Mouse (Mus musculus): ENCODE data around the gene Polk. TPM values are rescaled to one million over a fixed set of nuclear protein-coding genes. Genes with fewer than 3 reads are reported as not detected.

The Polk gene
- 7.5 and 9.1 TPM in 2 replicates for polyA plus RNA-seq (2014; fragmentation: Nextera tagmentation; extraction: Ambion mirVana)

DNA sequence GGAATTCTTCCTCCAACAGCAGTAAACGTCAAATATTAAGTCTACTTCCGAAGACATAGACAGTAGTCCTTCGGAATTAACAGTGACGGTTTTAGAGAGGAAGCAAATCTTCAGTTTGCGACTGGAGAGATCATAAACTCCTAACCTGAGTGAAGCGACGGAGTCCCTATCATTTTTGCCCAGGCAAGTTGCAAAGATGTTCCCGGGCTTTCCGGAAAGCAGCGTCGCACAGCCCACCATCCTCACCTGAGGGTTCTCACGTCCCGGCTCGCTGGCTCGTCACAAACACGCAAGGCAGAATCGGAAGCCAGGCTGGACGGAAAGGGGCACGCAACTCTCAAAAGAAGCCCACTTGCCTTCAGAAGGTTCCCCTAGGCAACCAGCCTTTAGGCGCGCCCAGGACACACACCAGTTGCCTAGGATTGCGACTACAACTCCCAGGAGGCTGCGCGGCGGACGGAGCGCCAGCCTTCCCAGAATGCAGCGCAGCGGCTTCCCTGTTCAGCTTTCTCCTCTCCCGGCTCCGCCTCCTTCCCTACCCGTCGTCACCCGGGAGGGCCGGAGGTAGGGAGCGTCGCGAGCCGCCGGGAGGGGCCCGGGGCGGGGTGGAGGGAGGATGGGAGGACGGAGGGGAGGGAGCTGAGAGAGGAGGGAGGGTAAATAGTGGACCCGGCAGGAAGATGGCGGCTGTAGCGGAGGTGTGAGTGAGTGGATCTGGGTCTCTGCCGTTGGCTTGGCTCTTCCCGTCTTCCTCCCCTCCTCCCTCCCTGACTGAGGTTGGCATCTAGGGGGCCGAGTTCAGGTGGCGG is at the start of gene Polk, which contains the start of gene Col4a3bp:
Gene Polk (minus strand): TSS at position 499 of the 809 bp plus-strand sequence.
Gene Col4a3bp (plus strand): TSS at position 538 of the 809 bp plus-strand sequence.
- under 1% methylated on average over 47 of the region's 50 CpGs for WGBS
- no peaks in the 10 kb centered on the region for H3K4me1 ChIP-seq (ENCODE audit: control insufficient read depth, insufficient read depth, low read length)
- H3K4me3 ChIP-seq (ENCODE audit: low read depth, low read length): peak within 1 kb of the TSS; percentile 93
- no peaks in the 10 kb centered on the region for H3K27me3 ChIP-seq (ENCODE audit: control insufficient read depth, insufficient read depth, low read length)
- no peaks in the 10 kb centered on the region for H3K9me3 ChIP-seq (replicated peaks; ENCODE audit: control insufficient read depth, low read length)
- H3K9ac ChIP-seq (replicated peaks; ENCODE audit: low read length): peak within 1 kb of the TSS; percentile 92
- DNase-seq (ENCODE audit: low spot score) (peak; percentile 98), ATAC-seq (replicated peaks; ENCODE audit: insufficient number of reproducible peaks, low FRiP score, low TSS enrichment, low read depth) (peak; percentile 99)
- no peaks in the 10 kb centered on the region for H3K36me3 ChIP-seq (replicated peaks; ENCODE audit: control insufficient read depth, insufficient read depth, low read depth, low read length)
- peak within 1 kb of the TSS; percentile 82 for H3K27ac ChIP-seq (replicated peaks; ENCODE audit: low read depth, low read length)
- H3K4me2 ChIP-seq (ENCODE audit: low read depth, low read length): peak within 1 kb of the TSS; percentile 77

DNA sequence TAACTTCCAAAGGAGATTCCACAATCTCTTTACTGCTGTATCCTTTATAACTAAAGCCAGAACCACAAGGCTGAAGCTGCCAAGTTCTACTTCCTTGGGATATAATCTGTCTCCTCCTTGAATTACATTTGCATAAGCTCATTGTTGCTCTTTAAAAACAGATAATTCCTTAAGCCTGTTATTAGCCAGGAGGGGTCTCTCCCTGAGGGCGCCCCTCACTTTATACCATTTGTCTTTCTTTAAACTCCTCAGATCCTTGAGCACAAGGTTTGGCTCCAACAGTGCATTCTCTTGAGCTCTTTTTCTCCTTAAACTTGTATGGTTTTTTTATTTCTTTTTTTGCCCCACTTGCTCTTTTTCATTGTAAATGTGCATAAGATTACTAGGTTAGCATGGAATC is 46.3 kb upstream of the Polk start:
- Histone ChIP-seq H3K4me2 (ENCODE audit: low read depth, low read length) (no peak overlapping the region), H3K9me3 (replicated peaks; ENCODE audit: control insufficient read depth, low read length) (no peaks in the 10 kb centered on the region), H3K36me3 (replicated peaks; ENCODE audit: control insufficient read depth, insufficient read depth, low read depth, low read length) (no peaks in the 10 kb centered on the region), H3K4me1 (ENCODE audit: control insufficient read depth, insufficient read depth, low read length) (no peaks in the 10 kb centered on the region), H3K4me3 (ENCODE audit: low read depth, low read length) (no peak overlapping the region), H3K9ac (replicated peaks; ENCODE audit: low read length) (no peak overlapping the region), H3K27ac (replicated peaks; ENCODE audit: low read depth, low read length) (no peak overlapping the region), H3K27me3 (ENCODE audit: control insufficient read depth, insufficient read depth, low read length) (no peaks in the 10 kb centered on the region)
- DNase-seq (ENCODE audit: low spot score) (no peak), ATAC-seq (replicated peaks; ENCODE audit: insufficient number of reproducible peaks, low FRiP score, low TSS enrichment, low read depth) (no peak)
- WGBS: 85% methylated on average over 1 of the region's 1 CpGs

- no peak for ATAC-seq (replicated peaks; ENCODE audit: insufficient number of reproducible peaks, low FRiP score, low TSS enrichment, low read depth)
- no peaks in the 10 kb centered on the region for H3K9me3 ChIP-seq (replicated peaks; ENCODE audit: control insufficient read depth, low read length)
- H3K4me1 ChIP-seq (ENCODE audit: control insufficient read depth, insufficient read depth, low read length): no peaks in the 10 kb centered on the region
- no peak overlapping the region for H3K27ac ChIP-seq (replicated peaks; ENCODE audit: low read depth, low read length)
- H3K4me2 ChIP-seq (ENCODE audit: low read depth, low read length): no peak overlapping the region
- no peaks in the 10 kb centered on the region for H3K36me3 ChIP-seq (replicated peaks; ENCODE audit: control insufficient read depth, insufficient read depth, low read depth, low read length)
- no peak overlapping the region for H3K9ac ChIP-seq (replicated peaks; ENCODE audit: low read length)
- WGBS: 92% methylated on average over 5 of the region's 5 CpGs
- H3K27me3 ChIP-seq (ENCODE audit: control insufficient read depth, insufficient read depth, low read length): no peaks in the 10 kb centered on the region
- no peak for DNase-seq (ENCODE audit: low spot score)
- H3K4me3 ChIP-seq (ENCODE audit: low read depth, low read length): no peak overlapping the region
Measured at GRCm38 (mm10) chr13:96586540-96586939, 44.2 kb upstream of the Polk start.

DNA sequence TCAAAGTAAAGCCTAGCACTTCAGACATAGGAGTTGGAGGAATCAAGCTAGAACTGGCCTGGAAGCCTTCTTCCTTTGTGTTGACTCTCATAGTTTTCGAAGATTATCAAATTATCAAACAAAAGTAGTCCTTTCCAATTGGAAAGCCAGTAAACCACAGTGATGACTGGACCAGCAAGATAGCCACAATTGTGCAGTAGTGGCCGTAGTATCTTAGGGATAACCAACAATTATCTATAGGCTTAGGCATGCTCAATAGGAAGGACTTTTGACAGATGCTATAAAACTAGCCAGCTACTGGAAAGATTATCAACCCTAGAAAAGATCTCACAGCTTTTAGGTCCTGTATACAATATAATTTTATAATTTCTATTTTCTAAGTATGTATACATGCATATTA is 41.8 kb upstream of the Polk start:
- H3K4me1 ChIP-seq (ENCODE audit: control insufficient read depth, insufficient read depth, low read length): no peaks in the 10 kb centered on the region
- ATAC-seq (replicated peaks; ENCODE audit: insufficient number of reproducible peaks, low FRiP score, low TSS enrichment, low read depth): no peak
- H3K36me3 ChIP-seq (replicated peaks; ENCODE audit: control insufficient read depth, insufficient read depth, low read depth, low read length): no peaks in the 10 kb centered on the region
- no peak overlapping the region for H3K9ac ChIP-seq (replicated peaks; ENCODE audit: low read length)
- WGBS: 92% methylated on average over 2 of the region's 2 CpGs
- H3K9me3 ChIP-seq (replicated peaks; ENCODE audit: control insufficient read depth, low read length): no peaks in the 10 kb centered on the region
- no peaks in the 10 kb centered on the region for H3K27me3 ChIP-seq (ENCODE audit: control insufficient read depth, insufficient read depth, low read length)
- H3K4me3 ChIP-seq (ENCODE audit: low read depth, low read length): no peak overlapping the region
- no peak for DNase-seq (ENCODE audit: low spot score)
- H3K4me2 ChIP-seq (ENCODE audit: low read depth, low read length): no peak overlapping the region
- no peak overlapping the region for H3K27ac ChIP-seq (replicated peaks; ENCODE audit: low read depth, low read length)

- H3K36me3 ChIP-seq (replicated peaks; ENCODE audit: control insufficient read depth, insufficient read depth, low read depth, low read length): no peaks in the 10 kb centered on the region
- no peaks in the 10 kb centered on the region for H3K4me1 ChIP-seq (ENCODE audit: control insufficient read depth, insufficient read depth, low read length)
- no peak for ATAC-seq (replicated peaks; ENCODE audit: insufficient number of reproducible peaks, low FRiP score, low TSS enrichment, low read depth)
- H3K4me2 ChIP-seq (ENCODE audit: low read depth, low read length): no peak overlapping the region
- H3K27me3 ChIP-seq (ENCODE audit: control insufficient read depth, insufficient read depth, low read length): no peaks in the 10 kb centered on the region
- no peak overlapping the region for H3K27ac ChIP-seq (replicated peaks; ENCODE audit: low read depth, low read length)
- 46% methylated on average over 1 of the region's 1 CpGs for WGBS
- no peaks in the 10 kb centered on the region for H3K9me3 ChIP-seq (replicated peaks; ENCODE audit: control insufficient read depth, low read length)
- no peak overlapping the region for H3K4me3 ChIP-seq (ENCODE audit: low read depth, low read length)
- no peak overlapping the region for H3K9ac ChIP-seq (replicated peaks; ENCODE audit: low read length)
- DNase-seq (ENCODE audit: low spot score): no peak
Measured at GRCm38 (mm10) chr13:96579979-96580378, 37.6 kb upstream of the Polk start.

DNA sequence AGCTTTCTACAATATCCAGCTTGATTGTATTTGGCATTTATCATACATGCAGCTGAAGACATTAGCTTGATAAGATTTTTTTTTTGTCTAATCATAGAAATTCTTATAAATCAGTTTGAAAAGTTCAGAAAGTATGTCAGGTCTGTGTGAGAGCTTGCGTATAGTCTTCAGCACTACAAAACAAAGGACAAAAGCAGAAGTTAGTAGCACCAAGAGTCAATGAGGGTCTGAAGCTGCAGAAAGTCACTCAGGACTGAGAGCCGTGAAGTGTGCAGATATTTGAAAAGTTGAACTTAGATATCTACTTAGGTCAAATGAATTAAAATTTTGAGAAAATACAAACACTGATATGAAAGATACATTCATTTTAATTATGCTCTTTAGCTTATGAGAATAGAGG is 36.7 kb upstream of the Polk start:
- ATAC-seq (replicated peaks; ENCODE audit: insufficient number of reproducible peaks, low FRiP score, low TSS enrichment, low read depth): no peak
- Histone ChIP-seq H3K4me2 (ENCODE audit: low read depth, low read length) (no peak overlapping the region), H3K27ac (replicated peaks; ENCODE audit: low read depth, low read length) (no peak overlapping the region), H3K9ac (replicated peaks; ENCODE audit: low read length) (no peak overlapping the region), H3K36me3 (replicated peaks; ENCODE audit: control insufficient read depth, insufficient read depth, low read depth, low read length) (no peaks in the 10 kb centered on the region), H3K9me3 (replicated peaks; ENCODE audit: control insufficient read depth, low read length) (no peaks in the 10 kb centered on the region), H3K27me3 (ENCODE audit: control insufficient read depth, insufficient read depth, low read length) (no peaks in the 10 kb centered on the region), H3K4me3 (ENCODE audit: low read depth, low read length) (no peak overlapping the region), H3K4me1 (ENCODE audit: control insufficient read depth, insufficient read depth, low read length) (no peaks in the 10 kb centered on the region)
- WGBS: 57% methylated on average over 2 of the region's 2 CpGs
- no peak for DNase-seq (ENCODE audit: low spot score)

DNA sequence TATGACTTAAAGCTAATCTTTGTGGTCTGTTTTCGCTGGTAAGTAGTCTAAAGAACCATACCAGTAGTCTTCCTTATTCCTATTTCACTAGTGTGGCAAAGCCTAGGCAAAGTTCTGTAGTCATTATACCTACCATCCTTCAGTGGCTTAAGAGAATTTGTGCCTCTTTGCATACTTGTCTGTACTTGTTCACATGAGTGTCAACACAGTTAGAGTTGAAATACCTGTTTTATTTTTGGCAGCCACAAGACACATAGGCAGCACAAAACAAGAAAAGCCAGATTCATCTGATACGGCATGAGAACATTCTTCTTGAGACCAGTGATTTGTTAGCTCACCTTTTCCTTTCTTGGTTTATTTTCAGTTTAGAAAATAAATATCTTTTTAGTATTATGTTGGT is 31.8 kb upstream of the Polk start:
- DNase-seq (ENCODE audit: low spot score): peak; percentile 33
- 85% methylated on average over 2 of the region's 2 CpGs for WGBS
- H3K27me3 ChIP-seq (ENCODE audit: control insufficient read depth, insufficient read depth, low read length): no peaks in the 10 kb centered on the region
- ATAC-seq (replicated peaks; ENCODE audit: insufficient number of reproducible peaks, low FRiP score, low TSS enrichment, low read depth): no peak
- no peak overlapping the region for H3K4me3 ChIP-seq (ENCODE audit: low read depth, low read length)
- H3K9ac ChIP-seq (replicated peaks; ENCODE audit: low read length): no peak overlapping the region
- no peak overlapping the region for H3K4me2 ChIP-seq (ENCODE audit: low read depth, low read length)
- no peak overlapping the region for H3K27ac ChIP-seq (replicated peaks; ENCODE audit: low read depth, low read length)
- no peaks in the 10 kb centered on the region for H3K4me1 ChIP-seq (ENCODE audit: control insufficient read depth, insufficient read depth, low read length)
- no peaks in the 10 kb centered on the region for H3K9me3 ChIP-seq (replicated peaks; ENCODE audit: control insufficient read depth, low read length)
- H3K36me3 ChIP-seq (replicated peaks; ENCODE audit: control insufficient read depth, insufficient read depth, low read depth, low read length): no peaks in the 10 kb centered on the region

DNA sequence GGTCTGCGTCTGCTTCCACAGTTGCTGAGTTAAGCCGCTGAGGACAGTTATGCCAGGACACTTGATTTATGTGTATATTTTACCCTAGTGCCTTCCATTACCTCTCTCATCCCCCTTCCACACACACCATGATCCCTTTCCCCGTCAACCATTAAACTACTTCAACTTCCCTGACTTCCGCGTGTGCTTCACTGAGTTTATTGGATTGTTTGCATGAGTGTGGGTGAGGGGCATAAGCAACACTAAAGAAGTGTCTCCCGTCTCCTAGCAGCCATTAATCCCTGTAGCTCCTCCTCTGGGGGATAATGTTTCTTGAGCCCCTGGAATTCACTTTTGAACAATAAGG is 28.6 kb upstream of the Polk start:
- H3K4me3 ChIP-seq (ENCODE audit: low read depth, low read length): no peak overlapping the region
- no peaks in the 10 kb centered on the region for H3K4me1 ChIP-seq (ENCODE audit: control insufficient read depth, insufficient read depth, low read length)
- H3K4me2 ChIP-seq (ENCODE audit: low read depth, low read length): no peak overlapping the region
- ATAC-seq (replicated peaks; ENCODE audit: insufficient number of reproducible peaks, low FRiP score, low TSS enrichment, low read depth): no peak
- DNase-seq (ENCODE audit: low spot score): no peak
- H3K9ac ChIP-seq (replicated peaks; ENCODE audit: low read length): no peak overlapping the region
- no peaks in the 10 kb centered on the region for H3K36me3 ChIP-seq (replicated peaks; ENCODE audit: control insufficient read depth, insufficient read depth, low read depth, low read length)
- no peaks in the 10 kb centered on the region for H3K9me3 ChIP-seq (replicated peaks; ENCODE audit: control insufficient read depth, low read length)
- no peaks in the 10 kb centered on the region for H3K27me3 ChIP-seq (ENCODE audit: control insufficient read depth, insufficient read depth, low read length)
- 65% methylated on average over 6 of the region's 6 CpGs for WGBS
- no peak overlapping the region for H3K27ac ChIP-seq (replicated peaks; ENCODE audit: low read depth, low read length)

All from embryonic facial prominence, embryonic 11.5 days (tissue).